Mouse (Mus musculus) v-Abl transformed pro-B cells (cell line): ENCODE measurements around the gene Cdk17.

Source experiments
- in situ Hi-C, 2 experiments: fragments of 400-800 bp; cut with MboI; formaldehyde crosslinking; loops; one replicate each; pipeline ENCODE4 v1.15.1; 2025; ENCODE audit not compliant: unreplicated experiment in 2 of 2

The Cdk17 gene

GRCm38 (mm10) chr10:93275212-93276136 is 114.8 kb downstream of the Cdk17 start:
- in situ Hi-C loops, result loop anchor here in 1 of 2 experiments (25.0 kb wide), 1 partner anchor 287 kb away; no protein-coding TSS in a partner anchor

GRCm38 (mm10) chr10:93276349-93276763 is 115.7 kb downstream of the Cdk17 start:
- in situ Hi-C loops, result loop anchor here in 1 of 2 experiments (25.0 kb wide), 1 partner anchor 286 kb away; no protein-coding TSS in a partner anchor

- in situ Hi-C loops, result loop anchor here in 1 of 2 experiments (25.0 kb wide), 1 partner anchor 285 kb away; no protein-coding TSS in a partner anchor
Measured at GRCm38 (mm10) chr10:93276857-93277256, 116.2 kb downstream of the Cdk17 start.

- in situ Hi-C loops, result loop anchor here in 1 of 2 experiments (25.0 kb wide), 1 partner anchor 284 kb away; no protein-coding TSS in a partner anchor
Measured at GRCm38 (mm10) chr10:93278361-93278760, 117.7 kb downstream of the Cdk17 start.

- in situ Hi-C loops, result loop anchor here in 1 of 2 experiments (25.0 kb wide), 1 partner anchor 283 kb away; no protein-coding TSS in a partner anchor
Measured at GRCm38 (mm10) chr10:93279062-93279461, 118.4 kb downstream of the Cdk17 start.

GRCm38 (mm10) chr10:93280586-93280985 is 119.9 kb downstream of the Cdk17 start:
- in situ Hi-C loops, result loop anchor here (5.0 to 25.0 kb wide), 4 partner anchors 33 to 282 kb away; no protein-coding TSS in a partner anchor

GRCm38 (mm10) chr10:93281092-93281491 is 120.4 kb downstream of the Cdk17 start:
- in situ Hi-C loops, result loop anchor here (5.0 to 25.0 kb wide), 4 partner anchors 34 to 281 kb away; no protein-coding TSS in a partner anchor

GRCm38 (mm10) chr10:93282526-93282964 is 121.9 kb downstream of the Cdk17 start:
- in situ Hi-C loops, result loop anchor here (5.0 to 25.0 kb wide), 4 partner anchors 35 to 280 kb away; no protein-coding TSS in a partner anchor

- in situ Hi-C loops, result loop anchor here (5.0 to 25.0 kb wide), 4 partner anchors 36 to 279 kb away; no protein-coding TSS in a partner anchor
Measured at GRCm38 (mm10) chr10:93283258-93283657, 122.6 kb downstream of the Cdk17 start.

GRCm38 (mm10) chr10:93285489-93285888 is 124.8 kb downstream of the Cdk17 start:
- in situ Hi-C loops, result loop anchor here (5.0 to 25.0 kb wide), 4 partner anchors 131 to 277 kb away; no protein-coding TSS in a partner anchor

- in situ Hi-C loops, result loop anchor here (5.0 to 25.0 kb wide), 4 partner anchors 133 to 275 kb away; no protein-coding TSS in a partner anchor
Measured at GRCm38 (mm10) chr10:93287551-93288145, 127.0 kb downstream of the Cdk17 start.

- in situ Hi-C loops, result loop anchor here (5.0 to 25.0 kb wide), 4 partner anchors 134 to 274 kb away; no protein-coding TSS in a partner anchor
Measured at GRCm38 (mm10) chr10:93288336-93288735, 127.7 kb downstream of the Cdk17 start.

- in situ Hi-C loops, result loop anchor here (5.0 to 25.0 kb wide), 4 partner anchors 133 to 273 kb away; no protein-coding TSS in a partner anchor
Measured at GRCm38 (mm10) chr10:93289404-93289803, 128.7 kb downstream of the Cdk17 start.

- in situ Hi-C loops, result loop anchor here in 1 of 2 experiments (25.0 kb wide), 1 partner anchor 271 kb away; no protein-coding TSS in a partner anchor
Measured at GRCm38 (mm10) chr10:93291352-93291751, 130.7 kb downstream of the Cdk17 start.

GRCm38 (mm10) chr10:93291843-93292242 is 131.2 kb downstream of the Cdk17 start:
- in situ Hi-C loops, result loop anchor here in 1 of 2 experiments (25.0 kb wide), 1 partner anchor 270 kb away; no protein-coding TSS in a partner anchor

- in situ Hi-C loops, result loop anchor here in 1 of 2 experiments (25.0 kb wide), 1 partner anchor 269 kb away; no protein-coding TSS in a partner anchor
Measured at GRCm38 (mm10) chr10:93293621-93294020, 132.9 kb downstream of the Cdk17 start.

GRCm38 (mm10) chr10:93294547-93295219 is 134.0 kb downstream of the Cdk17 start:
- in situ Hi-C loops, result loop anchor here (5.0 to 25.0 kb wide), 3 partner anchors 128 to 283 kb away; no protein-coding TSS in a partner anchor

- in situ Hi-C loops, result loop anchor here (5.0 to 25.0 kb wide), 3 partner anchors 125 to 280 kb away; no protein-coding TSS in a partner anchor
Measured at GRCm38 (mm10) chr10:93297774-93298173, 137.1 kb downstream of the Cdk17 start.

GRCm38 (mm10) chr10:93298208-93298607 is 137.5 kb downstream of the Cdk17 start:
- in situ Hi-C loops, result loop anchor here (5.0 to 25.0 kb wide), 3 partner anchors 124 to 279 kb away; no protein-coding TSS in a partner anchor
